Mouse (Mus musculus) liver, embryonic 12.5 days (tissue): ENCODE results near the gene Grik4. TPM values are rescaled to one million over a fixed set of nuclear protein-coding genes. Genes with fewer than 3 reads are reported as not detected.

Experiments used
- ATAC-seq: fragments of 200-750 bp; cut with Nextera tagmentation; 2 replicates; pipeline ENCODE4 v1.8.0; 2017; ENCODE audit warnings: moderate number of reproducible peaks, mild to moderate bottlenecking, moderate library complexity
- H3K27ac ChIP-seq: fragments of 300-500 bp; sonication (generic); 2 replicates; pipeline ENCODE4 v1.5.1; 2016; ENCODE audit warnings: mild to moderate bottlenecking
- H3K27me3 ChIP-seq: fragments of 300-500 bp; sonication (generic); replicated peaks from 2 replicates; pipeline ENCODE4 v1.6.1; 2016; ENCODE audit warnings: mild to moderate bottlenecking, moderate library complexity
- H3K36me3 ChIP-seq: fragments of 300-500 bp; sonication (generic); 2 replicates; pipeline ENCODE4 v1.6.1; 2016; ENCODE audit warnings: mild to moderate bottlenecking, moderate library complexity
- H3K4me1 ChIP-seq: fragments of 300-500 bp; sonication (generic); 2 replicates; pipeline ENCODE4 v1.6.1; 2016
- H3K4me2 ChIP-seq: fragments of 300-500 bp; sonication (generic); 2 replicates; pipeline ENCODE4 v1.6.1; 2016; ENCODE audit warnings: mild to moderate bottlenecking, moderate library complexity
- H3K4me3 ChIP-seq: fragments of 300-500 bp; sonication (generic); 2 replicates; pipeline ENCODE4 v1.5.1; 2016; ENCODE audit warnings: mild to moderate bottlenecking, moderate library complexity
- H3K9ac ChIP-seq: fragments of 300-500 bp; sonication (generic); 2 replicates; pipeline ENCODE4 v1.6.1; 2016; ENCODE audit warnings: mild to moderate bottlenecking, moderate library complexity
- H3K9me3 ChIP-seq: fragments of 300-500 bp; sonication (generic); replicated peaks from 2 replicates; pipeline ENCODE4 v1.6.1; 2016; ENCODE audit warnings: mild to moderate bottlenecking, moderate library complexity
- WGBS: fragments of 180-500 bp; shearing (Covaris S2); methylation state at CpG from one replicate; pipeline ENCODE4 v1.1.7; 2016; ENCODE audit not compliant: insufficient replicate concordance; 5-methylcytosine and 5-hydroxymethylcytosine counted together
- polyA plus RNA-seq: library from polyadenylated mRNA; unstranded; fragments of >200 nt; fragmentation: Nextera tagmentation; extraction: Ambion mirVana; gene quantifications from 2 replicates; pipeline ENCODE4 v1.2.1, GENCODE M21; 2016

The Grik4 gene
- polyA plus RNA-seq, 1 experiment from 2014 or later: 2.2 TPM

GRCm38 (mm10) chr9:42578106-42578505 lies 366.2 kb downstream of the Grik4 start:
- Histone ChIP-seq H3K9ac (no peak overlapping the region), H3K27me3 (no peaks in the 10 kb centered on the region), H3K27ac (no peak overlapping the region), H3K4me1 (no peaks in the 10 kb centered on the region), H3K36me3 (no peaks in the 10 kb centered on the region), H3K4me2 (no peak overlapping the region), H3K4me3 (no peak overlapping the region), H3K9me3 (no peaks in the 10 kb centered on the region)
- ATAC-seq: no peak
- WGBS: 63% methylated on average over 7 of the region's 7 CpGs

GRCm38 (mm10) chr9:42573616-42574350 lies 370.5 kb downstream of the Grik4 start:
- H3K36me3 ChIP-seq: no peaks in the 10 kb centered on the region
- no peaks in the 10 kb centered on the region for H3K9me3 ChIP-seq
- H3K4me3 ChIP-seq: no peak overlapping the region
- no peak overlapping the region for H3K9ac ChIP-seq
- no peak overlapping the region for H3K27ac ChIP-seq
- no peak overlapping the region for H3K4me2 ChIP-seq
- ATAC-seq: no peak
- WGBS: 51% methylated on average over 14 of the region's 14 CpGs
- no peaks in the 10 kb centered on the region for H3K27me3 ChIP-seq
- H3K4me1 ChIP-seq: no peaks in the 10 kb centered on the region

DNA sequence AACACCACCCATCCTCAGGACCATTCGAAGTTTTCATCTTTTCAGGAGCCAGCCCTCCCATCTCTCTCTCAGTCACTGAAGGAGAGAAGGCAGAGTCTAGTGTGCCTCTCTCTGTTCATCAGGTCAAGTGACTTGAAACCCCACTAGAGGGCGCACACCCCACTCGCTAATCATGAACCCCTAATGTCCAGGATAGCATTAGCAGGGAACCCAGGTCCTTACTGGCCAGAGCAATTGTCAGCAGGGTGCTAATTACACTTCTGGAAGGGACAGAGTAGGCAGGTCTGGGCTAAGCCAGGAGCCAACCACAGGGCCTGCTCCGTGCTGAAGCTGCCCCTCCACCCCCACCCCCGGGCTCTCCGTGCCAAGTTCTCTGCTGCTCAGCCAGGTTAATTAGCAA lies 371.1 kb downstream of the Grik4 start:
- 13% methylated on average over 6 of the region's 6 CpGs for WGBS
- Histone ChIP-seq H3K9ac (no peak overlapping the region), H3K27ac (no peak overlapping the region), H3K4me2 (no peak overlapping the region), H3K4me1 (no peaks in the 10 kb centered on the region), H3K27me3 (no peaks in the 10 kb centered on the region), H3K36me3 (no peaks in the 10 kb centered on the region), H3K4me3 (no peak overlapping the region), H3K9me3 (no peaks in the 10 kb centered on the region)
- ATAC-seq: no peak

- H3K4me2 ChIP-seq: no peak overlapping the region
- WGBS: 64% methylated on average over 4 of the region's 4 CpGs
Observed at GRCm38 (mm10) chr9:42565921-42566320, 378.4 kb downstream of the Grik4 start.

GRCm38 (mm10) chr9:42555186-42555585 lies 389.1 kb downstream of the Grik4 start:
- Histone ChIP-seq H3K4me2 (no peak overlapping the region), H3K4me3 (no peak overlapping the region), H3K27me3 (0 out of 2 replicates have a peak, but pooled peaks cover 2% of the 10 kb centered on the region), H3K9me3 (no peaks in the 10 kb centered on the region), H3K4me1 (no peaks in the 10 kb centered on the region), H3K9ac (no peak overlapping the region), H3K27ac (no peak overlapping the region), H3K36me3 (0 out of 2 replicates have a peak, but pooled peaks cover 5% of the 10 kb centered on the region)
- no peak for ATAC-seq
- 14% methylated on average over 1 of the region's 1 CpGs for WGBS

More at GRCm38 (mm10) chr9:42565921-42566320, 378.4 kb downstream of the Grik4 start:
- Histone ChIP-seq H3K27me3 (no peaks in the 10 kb centered on the region), H3K4me1 (no peaks in the 10 kb centered on the region), H3K9ac (no peak overlapping the region), H3K36me3 (no peaks in the 10 kb centered on the region), H3K27ac (no peak overlapping the region), H3K9me3 (no peaks in the 10 kb centered on the region), H3K4me3 (no peak overlapping the region)
- ATAC-seq: no peak

GRCm38 (mm10) chr9:42550116-42550515 lies 394.2 kb downstream of the Grik4 start:
- no peak overlapping the region for H3K27ac ChIP-seq
- 0 out of 2 replicates have a peak, but pooled peaks cover 2% of the 10 kb centered on the region for H3K27me3 ChIP-seq
- H3K4me3 ChIP-seq: no peak overlapping the region
- no peaks in the 10 kb centered on the region for H3K36me3 ChIP-seq
- no peak overlapping the region for H3K9ac ChIP-seq
- WGBS: 11% methylated on average over 13 of the region's 13 CpGs
- no peak overlapping the region for H3K4me2 ChIP-seq
- ATAC-seq: no peak
- H3K9me3 ChIP-seq: no peaks in the 10 kb centered on the region
- H3K4me1 ChIP-seq: no peaks in the 10 kb centered on the region

DNA sequence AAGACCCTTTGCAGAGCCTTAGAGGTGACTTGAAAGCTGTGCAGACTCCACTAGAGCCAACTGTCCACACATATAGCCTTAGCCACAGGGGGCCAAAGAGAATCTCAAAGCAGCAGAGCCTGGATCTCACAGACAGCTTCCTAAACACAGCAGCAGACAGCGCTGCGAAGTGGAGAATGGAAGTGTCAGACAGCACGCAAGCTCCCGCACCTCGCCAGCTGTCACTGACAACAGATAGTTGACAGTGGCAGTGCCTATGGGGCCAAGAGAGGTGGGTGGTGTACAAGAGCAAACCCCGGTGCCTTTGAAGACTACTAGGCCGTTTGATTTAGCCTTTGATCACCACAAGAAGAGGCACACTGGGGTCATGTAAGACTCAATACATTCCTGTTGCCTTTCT lies 395.3 kb downstream of the Grik4 start:
- H3K4me3 ChIP-seq: no peak overlapping the region
- no peak for ATAC-seq
- no peak overlapping the region for H3K4me2 ChIP-seq
- H3K27ac ChIP-seq: no peak overlapping the region
- 0 out of 2 replicates have a peak, but pooled peaks cover 2% of the 10 kb centered on the region for H3K27me3 ChIP-seq
- 48% methylated on average over 7 of the region's 7 CpGs for WGBS
- no peaks in the 10 kb centered on the region for H3K36me3 ChIP-seq
- H3K4me1 ChIP-seq: no peaks in the 10 kb centered on the region
- no peaks in the 10 kb centered on the region for H3K9me3 ChIP-seq
- H3K9ac ChIP-seq: no peak overlapping the region

- WGBS: 74% methylated on average over 10 of the region's 10 CpGs
- Histone ChIP-seq H3K4me2 (no peak overlapping the region), H3K4me1 (no peaks in the 10 kb centered on the region)
Observed at GRCm38 (mm10) chr9:42544521-42544920, 399.8 kb downstream of the Grik4 start.

DNA sequence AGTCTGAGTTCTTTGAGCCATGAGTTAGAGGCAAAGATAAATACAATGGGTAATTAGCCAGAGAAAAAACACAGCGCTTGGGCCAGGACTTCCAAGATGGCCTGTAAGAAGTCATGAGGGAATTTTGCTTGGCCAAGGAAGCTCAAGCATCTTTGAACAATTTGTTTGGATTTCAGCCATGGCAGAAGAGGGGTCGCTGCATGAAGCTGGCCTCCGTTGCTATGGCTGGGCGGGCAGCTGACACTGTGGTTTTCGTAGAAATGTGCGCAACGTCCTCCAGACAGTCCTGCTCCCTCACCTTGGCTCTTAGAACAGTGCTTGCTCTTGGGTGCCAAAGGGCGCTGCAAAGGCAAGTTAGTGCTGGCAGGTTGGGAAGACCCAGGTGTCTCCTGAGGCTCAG lies 410.8 kb downstream of the Grik4 start:
- H3K9ac ChIP-seq: no peak overlapping the region
- no peak overlapping the region for H3K27ac ChIP-seq
- H3K4me1 ChIP-seq: peaks cover 9% of the 10 kb centered on the region; the same call in 1 of the 2 replicates
- WGBS: 72% methylated on average over 8 of the region's 8 CpGs
- H3K4me2 ChIP-seq: no peak overlapping the region
- H3K27me3 ChIP-seq: 0 out of 2 replicates have a peak, but pooled peaks cover 4% of the 10 kb centered on the region
- H3K9me3 ChIP-seq: no peaks in the 10 kb centered on the region
- H3K4me3 ChIP-seq: no peak overlapping the region
- H3K36me3 ChIP-seq: no peaks in the 10 kb centered on the region
- no peak for ATAC-seq

More at GRCm38 (mm10) chr9:42544521-42544920, 399.8 kb downstream of the Grik4 start:
- no peaks in the 10 kb centered on the region for H3K27me3 ChIP-seq
- no peaks in the 10 kb centered on the region for H3K9me3 ChIP-seq
- H3K9ac ChIP-seq: no peak overlapping the region
- no peak for ATAC-seq
- H3K4me3 ChIP-seq: no peak overlapping the region
- no peak overlapping the region for H3K27ac ChIP-seq
- no peaks in the 10 kb centered on the region for H3K36me3 ChIP-seq

DNA sequence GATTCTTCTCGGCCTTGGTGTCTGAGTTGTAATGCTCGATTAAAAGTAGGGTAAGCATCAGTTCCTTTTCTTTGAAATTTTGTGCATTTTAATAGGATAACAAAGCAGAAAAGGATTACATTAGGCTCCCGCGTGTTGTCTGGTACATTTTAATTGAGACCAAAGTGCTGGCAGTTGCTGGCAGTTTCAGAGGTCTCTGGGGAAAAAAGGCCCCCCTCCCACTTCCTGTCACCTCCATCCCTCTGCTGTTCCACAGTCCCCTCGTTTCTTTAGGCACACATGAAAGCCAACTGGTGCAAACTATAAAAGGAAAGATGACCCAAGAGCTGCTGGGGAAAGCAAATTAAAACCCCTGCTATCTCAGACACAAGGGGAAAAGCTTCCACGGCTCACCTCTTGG lies 411.3 kb downstream of the Grik4 start:
- Histone ChIP-seq H3K4me3 (no peak overlapping the region), H3K36me3 (no peaks in the 10 kb centered on the region), H3K4me1 (peaks cover 9% of the 10 kb centered on the region; the same call in 1 of the 2 replicates), H3K4me2 (no peak overlapping the region), H3K9me3 (no peaks in the 10 kb centered on the region), H3K27me3 (0 out of 2 replicates have a peak, but pooled peaks cover 4% of the 10 kb centered on the region), H3K27ac (no peak overlapping the region), H3K9ac (no peak overlapping the region)
- 12% methylated on average over 6 of the region's 6 CpGs for WGBS
- ATAC-seq: no peak

- H3K9ac ChIP-seq: no peak overlapping the region
- H3K9me3 ChIP-seq: no peaks in the 10 kb centered on the region
- WGBS: 11% methylated on average over 3 of the region's 3 CpGs
- H3K27ac ChIP-seq: no peak overlapping the region
- H3K4me2 ChIP-seq: no peak overlapping the region
- no peak overlapping the region for H3K4me3 ChIP-seq
- H3K4me1 ChIP-seq: peaks cover 9% of the 10 kb centered on the region; the same call in 1 of the 2 replicates
- H3K36me3 ChIP-seq: no peaks in the 10 kb centered on the region
- ATAC-seq: no peak
- H3K27me3 ChIP-seq: 0 out of 2 replicates have a peak, but pooled peaks cover 4% of the 10 kb centered on the region
Observed at GRCm38 (mm10) chr9:42531951-42532350, 412.3 kb downstream of the Grik4 start.

GRCm38 (mm10) chr9:42530221-42531152 lies 413.8 kb downstream of the Grik4 start:
- no peak overlapping the region for H3K4me2 ChIP-seq
- H3K9me3 ChIP-seq: no peaks in the 10 kb centered on the region
- 68% methylated on average over 7 of the region's 7 CpGs for WGBS
- H3K4me1 ChIP-seq: peaks cover 9% of the 10 kb centered on the region; the same call in 1 of the 2 replicates
- no peak for ATAC-seq
- no peaks in the 10 kb centered on the region for H3K36me3 ChIP-seq
- no peak overlapping the region for H3K27ac ChIP-seq
- 0 out of 2 replicates have a peak, but pooled peaks cover 4% of the 10 kb centered on the region for H3K27me3 ChIP-seq
- H3K9ac ChIP-seq: no peak overlapping the region
- no peak overlapping the region for H3K4me3 ChIP-seq
